Mouse (Mus musculus) olfactory bulb, adult 2 months (tissue): Measurements from ENCODE around the gene Nsun3.

Experiments
- CTCF ChIP-seq: fragments of 200-500 bp; IDR thresholded peaks from 2 replicates; pipeline ENCODE4 v1.5.1; 2012; ENCODE audit warnings: low read depth, mild to moderate bottlenecking, low read length, moderate library complexity; ENCODE audit not compliant: insufficient read depth
- POLR2A ChIP-seq: fragments of 200-500 bp; IDR thresholded peaks from 2 replicates; pipeline ENCODE4 v1.6.1; 2012; ENCODE audit warnings: mild to moderate bottlenecking, low read depth, low read length, moderate library complexity; ENCODE audit not compliant: insufficient read depth

- TF ChIP-seq CTCF (no peak), POLR2A (peak; percentile 93)
Measured at GRCm38 (mm10) chr16:62786621-62787331, at the start of gene Nsun3.
